Mouse (Mus musculus): Measurements from ENCODE around the gene Taok3.

Gene Taok3

GRCm38 (mm10) chr5:117258276-117258675 lies 138.3 kb downstream of the Taok3 start:
- DNase-seq (ENCODE audit: low read depth, low spot score): no peak

- no peak for DNase-seq (ENCODE audit: low read depth, low spot score)
Measured at GRCm38 (mm10) chr5:117263566-117263965, 143.6 kb downstream of the Taok3 start.

- DNase-seq (ENCODE audit: low read depth, low spot score): no peak
Measured at GRCm38 (mm10) chr5:117264701-117265100, 144.8 kb downstream of the Taok3 start.

- DNase-seq (ENCODE audit: low read depth, low spot score): no peak
Measured at GRCm38 (mm10) chr5:117267913-117268312, 148.0 kb downstream of the Taok3 start.

GRCm38 (mm10) chr5:117268749-117269148 lies 148.8 kb downstream of the Taok3 start:
- DNase-seq (ENCODE audit: low read depth, low spot score): no peak

GRCm38 (mm10) chr5:117269395-117269794 lies 149.5 kb downstream of the Taok3 start:
- DNase-seq (ENCODE audit: low read depth, low spot score): no peak

GRCm38 (mm10) chr5:117271945-117272344 lies 152.0 kb downstream of the Taok3 start:
- no peak for DNase-seq (ENCODE audit: low read depth, low spot score)

GRCm38 (mm10) chr5:117274817-117275216 lies 154.9 kb downstream of the Taok3 start:
- no peak for DNase-seq (ENCODE audit: low read depth, low spot score)

GRCm38 (mm10) chr5:117277784-117278183 lies 157.9 kb downstream of the Taok3 start:
- DNase-seq (ENCODE audit: low read depth, low spot score): no peak

- DNase-seq (ENCODE audit: low read depth, low spot score): no peak
Measured at GRCm38 (mm10) chr5:117278809-117279668, 159.1 kb downstream of the Taok3 start.

GRCm38 (mm10) chr5:117279669-117280050 lies 159.7 kb downstream of the Taok3 start:
- DNase-seq (ENCODE audit: low read depth, low spot score): no peak

GRCm38 (mm10) chr5:117281536-117281935 lies 161.6 kb downstream of the Taok3 start:
- no peak for DNase-seq (ENCODE audit: low read depth, low spot score)

GRCm38 (mm10) chr5:117282360-117282759 lies 162.4 kb downstream of the Taok3 start:
- no peak for DNase-seq (ENCODE audit: low read depth, low spot score)

- no peak for DNase-seq (ENCODE audit: low read depth, low spot score)
Measured at GRCm38 (mm10) chr5:117284029-117284428, 164.1 kb downstream of the Taok3 start.

- no peak for DNase-seq (ENCODE audit: low read depth, low spot score)
Measured at GRCm38 (mm10) chr5:117284682-117285081, 164.8 kb downstream of the Taok3 start.

- no peak for DNase-seq (ENCODE audit: low read depth, low spot score)
Measured at GRCm38 (mm10) chr5:117285266-117285665, 165.3 kb downstream of the Taok3 start.

GRCm38 (mm10) chr5:117286286-117286685 lies 166.4 kb downstream of the Taok3 start:
- no peak for DNase-seq (ENCODE audit: low read depth, low spot score)

- DNase-seq (ENCODE audit: low read depth, low spot score): peak; percentile 78
Measured at GRCm38 (mm10) chr5:117286831-117287822, 167.2 kb downstream of the Taok3 start, which contains the start of gene Pebp1. Gene Pebp1, minus strand, starts transcription at chr5:117287625.

GRCm38 (mm10) chr5:117289646-117290045 lies 169.7 kb downstream of the Taok3 start:
- DNase-seq (ENCODE audit: low read depth, low spot score): no peak

- no peak for DNase-seq (ENCODE audit: low read depth, low spot score)
Measured at GRCm38 (mm10) chr5:117290081-117290480, 170.2 kb downstream of the Taok3 start.

- no peak for DNase-seq (ENCODE audit: low read depth, low spot score)
Measured at GRCm38 (mm10) chr5:117291312-117291711, 171.4 kb downstream of the Taok3 start.

GRCm38 (mm10) chr5:117292547-117292946 lies 172.6 kb downstream of the Taok3 start:
- no peak for DNase-seq (ENCODE audit: low read depth, low spot score)
